Mouse (Mus musculus) liver, postnatal 0 days (tissue): ENCODE measurements around the gene Grm1. TPM values are rescaled to one million over a fixed set of nuclear protein-coding genes. Genes with fewer than 3 reads are reported as not detected.
A peak's percentile ranks its signal among the peaks of the same experiment; 100 is the strongest.

ENCODE experiments used
- ATAC-seq: fragments of 200-750 bp; cut with Nextera tagmentation; 2 replicates; pipeline ENCODE4 v1.8.0; 2017; ENCODE audit warnings: mild to moderate bottlenecking, moderate library complexity
- DNase-seq: peaks from one replicate; pipeline ENCODE4 v3.0.0-alpha.2; 2016
- H3K27ac ChIP-seq: fragments of 300-500 bp; sonication (generic); 2 replicates; pipeline ENCODE4 v1.5.1; 2014; ENCODE audit warnings: antibody characterized with exemption, moderate library complexity, mild to moderate bottlenecking, low read depth
- H3K27me3 ChIP-seq: fragments of 300-500 bp; sonication (generic); 2 replicates; pipeline ENCODE4 v1.6.1; 2014; ENCODE audit warnings: low read length, control low read depth, mixed read lengths; ENCODE audit not compliant: insufficient read depth
- H3K36me3 ChIP-seq: fragments of 300-500 bp; sonication (generic); replicated peaks from 2 replicates; pipeline ENCODE4 v1.6.1; 2014; ENCODE audit warnings: mild to moderate bottlenecking, control low read depth, low read length, moderate library complexity, mixed read lengths; ENCODE audit not compliant: insufficient read depth
- H3K4me1 ChIP-seq: fragments of 300-500 bp; sonication (generic); 2 replicates; pipeline ENCODE4 v1.6.1; 2014; ENCODE audit warnings: antibody characterized with exemption, mild to moderate bottlenecking, control low read depth; ENCODE audit not compliant: insufficient read depth
- H3K4me2 ChIP-seq: fragments of 300-500 bp; sonication (generic); 2 replicates; pipeline ENCODE4 v1.6.1; 2014; ENCODE audit warnings: low read depth, mild to moderate bottlenecking, low read length, moderate library complexity, mixed read lengths
- H3K4me3 ChIP-seq: fragments of 300-500 bp; sonication (generic); 2 replicates; pipeline ENCODE4 v1.5.1; 2014; ENCODE audit warnings: low read depth, low read length
- H3K9ac ChIP-seq: fragments of 300-500 bp; sonication (generic); replicated peaks from 2 replicates; pipeline ENCODE4 v1.6.1; 2014; ENCODE audit warnings: mild to moderate bottlenecking, moderate library complexity
- H3K9me3 ChIP-seq: fragments of 300-500 bp; sonication (generic); 2 replicates; pipeline ENCODE4 v1.6.1; 2016; ENCODE audit warnings: mild to moderate bottlenecking, control low read depth, low read length, mixed read lengths
- CTCF ChIP-seq: sonication (generic); IDR thresholded peaks from 2 replicates; pipeline ENCODE4 v1.5.1; 2016; ENCODE audit warnings: antibody characterized with exemption, low read depth
- EP300 ChIP-seq: IDR thresholded peaks from 2 replicates; pipeline ENCODE4 v1.6.1; 2016; ENCODE audit warnings: antibody characterized with exemption, low read depth, mild to moderate bottlenecking
- WGBS: fragments of 180-500 bp; shearing (Covaris S2); extraction: QIAGEN DNeasy Blood & Tissue Kit; methylation state at CpG from one replicate; pipeline ENCODE4 v1.1.7; 2014; ENCODE audit not compliant: insufficient replicate concordance; 5-methylcytosine and 5-hydroxymethylcytosine counted together
- polyA plus RNA-seq: library from polyadenylated mRNA; unstranded; fragments of >200 nt; fragmentation: Nextera tagmentation; extraction: Ambion mirVana; gene quantifications from 2 replicates; pipeline ENCODE4 v1.2.1, GENCODE M21; 2015

The Grm1 gene
- not detected in 2 replicates for polyA plus RNA-seq

DNA sequence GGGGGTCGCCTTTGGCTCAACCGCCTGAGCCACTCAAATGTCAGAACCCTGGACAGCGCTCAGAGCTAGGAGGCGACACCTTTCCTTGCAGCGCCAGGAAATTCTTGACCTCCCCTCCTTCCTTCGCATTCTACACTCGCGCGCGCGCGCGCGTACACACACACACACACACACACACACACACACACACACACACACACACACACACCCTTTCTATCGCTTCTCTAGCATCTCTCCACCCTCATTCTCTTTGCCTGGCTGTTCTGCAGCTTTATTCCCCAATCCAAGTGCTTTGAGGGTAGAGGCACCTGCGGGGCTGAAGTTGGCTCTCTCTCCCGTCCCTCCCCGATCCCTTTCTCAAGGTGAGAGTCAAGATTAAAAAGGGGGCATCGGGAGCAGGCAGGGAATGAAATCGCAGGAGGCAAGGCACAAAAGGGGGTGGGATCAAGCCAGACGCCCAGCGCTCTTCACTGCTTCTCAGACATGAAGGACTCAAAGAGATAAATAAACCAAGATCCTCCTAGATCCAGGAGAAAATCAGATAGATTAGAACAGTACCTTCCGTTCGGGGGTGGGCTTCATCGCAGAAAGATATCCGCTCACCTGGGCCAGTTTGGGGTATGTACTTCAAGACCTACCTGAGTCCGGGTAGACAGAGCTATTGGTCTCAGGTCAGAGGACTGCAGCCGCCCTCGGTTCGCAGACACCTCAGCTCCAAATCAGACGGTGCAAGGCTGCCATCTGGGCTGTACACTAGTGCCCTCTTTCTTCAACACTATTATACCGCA lies at the start of gene Grm1:
Gene Grm1, minus strand, starts transcription at position 746 of the 788 bp plus-strand sequence.
- H3K36me3 ChIP-seq: no peaks in the 10 kb centered on the region
- ATAC-seq (no peak), DNase-seq (peak; percentile 12)
- no peak within 1 kb of the TSS for H3K4me3 ChIP-seq
- H3K4me2 ChIP-seq: no peak within 1 kb of the TSS
- no peaks in the 10 kb centered on the region for H3K9me3 ChIP-seq
- H3K27ac ChIP-seq: no peak within 1 kb of the TSS
- peaks cover 28% of the 10 kb centered on the region for H3K27me3 ChIP-seq
- no peak within 1 kb of the TSS for H3K9ac ChIP-seq
- no peaks in the 10 kb centered on the region for H3K4me1 ChIP-seq
- WGBS: 6% methylated on average over 24 of the region's 32 CpGs
- no peak for TF ChIP-seq CTCF
- TF ChIP-seq EP300: no peak

DNA sequence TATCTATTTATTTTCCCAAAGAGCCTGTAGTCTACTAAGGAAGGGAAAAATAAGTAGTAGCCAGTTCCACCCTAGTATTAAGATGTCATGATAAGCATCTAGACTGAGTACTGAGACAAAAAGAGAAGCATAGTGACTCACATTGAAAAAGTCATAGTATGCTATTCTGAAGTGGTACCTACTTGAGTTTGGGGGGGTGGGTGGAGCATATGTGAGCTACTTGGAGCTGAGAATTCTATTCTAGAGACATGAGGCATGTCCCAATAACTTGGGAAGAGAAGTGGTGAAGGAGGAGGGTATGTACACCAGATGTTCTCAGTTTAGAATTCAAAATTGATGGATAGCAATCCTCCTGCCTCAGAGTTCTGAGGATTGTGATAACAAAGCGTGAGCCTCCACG lies 39.6 kb upstream of the Grm1 start:
- no peak overlapping the region for H3K4me3 ChIP-seq
- H3K9ac ChIP-seq: no peak overlapping the region
- H3K27ac ChIP-seq: no peak overlapping the region
- no peaks in the 10 kb centered on the region for H3K36me3 ChIP-seq
- ATAC-seq (no peak), DNase-seq (no peak)
- no peaks in the 10 kb centered on the region for H3K27me3 ChIP-seq
- H3K4me2 ChIP-seq: no peak overlapping the region
- no peaks in the 10 kb centered on the region for H3K9me3 ChIP-seq
- TF ChIP-seq EP300 (no peak), CTCF (no peak)
- H3K4me1 ChIP-seq: no peaks in the 10 kb centered on the region
- WGBS: 77% methylated on average over 2 of the region's 2 CpGs

DNA sequence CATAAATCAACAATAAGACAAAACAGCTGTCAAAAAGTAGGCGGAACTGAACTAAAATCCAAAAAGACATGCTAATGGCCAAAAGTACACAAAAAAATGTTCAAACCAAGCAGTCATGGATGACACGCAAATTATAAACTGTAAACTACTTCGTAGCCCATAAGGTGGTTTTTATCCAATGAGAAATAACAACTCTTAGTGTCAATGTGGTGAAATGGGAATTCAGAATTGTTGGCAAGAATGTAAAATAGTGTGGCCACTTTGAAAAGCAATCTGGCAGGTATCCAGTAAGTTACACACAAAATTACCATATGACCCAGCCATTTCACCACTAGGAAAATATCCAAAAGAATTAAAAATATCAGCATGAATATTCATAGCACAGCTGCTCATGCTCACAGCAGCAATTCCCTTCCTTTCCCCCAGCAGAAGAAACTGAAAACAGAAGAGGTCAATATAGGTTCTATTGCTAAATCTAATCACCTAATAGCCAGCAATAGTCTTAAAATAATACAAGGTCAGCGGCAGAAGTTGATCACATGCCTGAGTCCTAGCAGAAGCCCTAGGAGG lies 16.4 kb upstream of the Grm1 start:
- Histone ChIP-seq H3K4me3 (no peak overlapping the region), H3K4me2 (no peak overlapping the region), H3K9me3 (no peaks in the 10 kb centered on the region), H3K27ac (no peak overlapping the region), H3K9ac (no peak overlapping the region), H3K36me3 (no peaks in the 10 kb centered on the region), H3K27me3 (no peaks in the 10 kb centered on the region), H3K4me1 (no peaks in the 10 kb centered on the region)
- 82% methylated on average over 4 of the region's 4 CpGs for WGBS
- no peak for TF ChIP-seq EP300
- TF ChIP-seq CTCF: no peak
- no peak for DNase-seq
- no peak for ATAC-seq

DNA sequence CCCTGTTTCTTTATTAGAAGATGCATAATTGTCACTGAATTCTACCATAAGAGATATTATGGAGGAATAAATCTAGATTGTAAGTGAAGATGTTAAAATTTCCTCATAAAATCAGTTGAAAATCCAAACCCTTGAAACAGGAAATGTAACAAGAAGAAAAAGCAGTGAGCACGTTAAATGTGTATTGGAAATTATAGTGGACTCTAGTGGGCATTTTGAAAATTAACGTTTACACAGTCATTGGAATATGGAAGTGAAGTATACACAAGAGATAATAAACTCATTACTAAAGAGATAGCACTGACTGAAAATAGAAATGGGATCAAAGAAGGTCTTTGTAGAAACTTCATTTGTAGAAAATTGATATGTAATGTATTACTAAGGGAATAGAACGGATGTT lies 4.2 kb upstream of the Grm1 start:
- TF ChIP-seq CTCF (no peak), EP300 (no peak)
- 76% methylated on average over 3 of the region's 3 CpGs for WGBS
- Histone ChIP-seq H3K27ac (no peak overlapping the region), H3K4me1 (no peaks in the 10 kb centered on the region), H3K9ac (no peak overlapping the region), H3K4me3 (no peak overlapping the region), H3K27me3 (peaks cover 9% of the 10 kb centered on the region), H3K9me3 (no peaks in the 10 kb centered on the region), H3K36me3 (no peaks in the 10 kb centered on the region), H3K4me2 (no peak overlapping the region)
- DNase-seq: no peak
- no peak for ATAC-seq

DNA sequence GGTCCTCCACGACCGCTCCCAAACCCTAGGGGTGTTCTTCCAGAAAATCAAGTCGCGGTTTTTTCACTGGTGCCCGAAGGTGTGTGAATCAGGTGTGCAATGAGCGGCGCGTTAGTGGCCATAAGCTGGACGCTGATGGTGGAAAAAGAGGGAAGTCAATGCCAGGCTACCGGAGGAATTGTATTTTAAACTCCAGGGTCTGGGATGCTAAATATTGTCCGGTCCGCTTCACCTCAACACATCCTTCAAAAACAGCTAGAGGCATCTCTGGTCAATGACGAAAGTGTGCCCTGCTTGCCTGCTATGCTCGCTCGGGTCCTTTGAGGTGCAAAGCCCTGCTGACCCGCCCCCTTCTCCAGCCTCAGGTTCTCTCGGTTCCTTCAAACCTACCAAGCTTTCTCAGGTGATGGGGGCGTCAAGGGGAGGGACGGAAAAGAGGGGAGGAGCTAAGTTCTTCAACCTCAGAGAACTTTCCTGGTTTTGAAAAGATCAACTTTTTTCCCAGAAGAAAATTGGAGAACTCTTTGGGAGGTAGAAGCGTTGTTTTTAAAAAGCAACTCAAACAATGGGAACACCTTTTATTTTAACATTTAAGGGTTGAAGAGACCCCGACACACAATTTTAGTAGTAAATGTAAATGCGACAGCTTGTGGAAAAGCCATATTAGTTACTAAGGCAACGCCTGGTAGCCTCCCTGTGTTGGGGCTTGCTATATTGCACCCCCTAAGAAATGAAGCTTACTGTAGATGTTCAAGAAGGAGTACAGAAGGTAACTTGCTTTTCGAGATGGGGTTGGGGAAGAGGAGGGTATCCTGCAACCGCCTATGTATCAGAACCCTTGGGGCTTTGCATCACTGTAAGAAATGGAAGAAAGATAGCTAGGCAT lies 1.2 kb downstream of the Grm1 start:
- whole genome bisulfite sequencing: 10% methylated on average over 25 of the region's 25 CpGs

More for the DNA sequence above, 1.2 kb downstream of the Grm1 start:
- H3K9ac ChIP-seq: no peak overlapping the region
- no peak overlapping the region for H3K4me3 ChIP-seq
- no peaks in the 10 kb centered on the region for H3K36me3 ChIP-seq
- no peak overlapping the region for H3K4me2 ChIP-seq
- H3K27me3 ChIP-seq: peaks cover 28% of the 10 kb centered on the region
- DNase-seq: no peak
- no peak for TF ChIP-seq CTCF
- no peak for TF ChIP-seq EP300
- H3K4me1 ChIP-seq: no peaks in the 10 kb centered on the region
- no peak overlapping the region for H3K27ac ChIP-seq
- ATAC-seq: no peak
- H3K9me3 ChIP-seq: no peaks in the 10 kb centered on the region
